Mouse (Mus musculus) megakaryocyte-erythroid progenitor cell, adult 5-6 weeks (primary cell): Measurements from ENCODE around the gene Cacna1a. TPM values are rescaled to one million over a fixed set of nuclear protein-coding genes. Genes with fewer than 3 reads are reported as not detected.

Experiments
- ATAC-seq: replicated peaks from 2 replicates; pipeline ENCODE4 v1.8.0; 2016; ENCODE audit warnings: mild to moderate bottlenecking, inconsistent platforms; ENCODE audit not compliant: severe bottlenecking, poor library complexity, low FRiP score, low TSS enrichment
- total RNA-seq, 2 experiments: library from RNA; stranded (forward) in 1 of 2; stranded (reverse) in 1 of 2; fragments of 200-1000, 215-1000 nt in 1 of 2; fragments of >200 nt in 1 of 2; fragmentation: Nextera tagmentation in 1 of 2; gene quantifications; 2 replicates each; pipeline ENCODE4 v1.2.3; 2014 to 2017

Gene Cacna1a
- total RNA-seq, 2 experiments from 2014 or later = 0.19 to 0.42 TPM

DNA sequence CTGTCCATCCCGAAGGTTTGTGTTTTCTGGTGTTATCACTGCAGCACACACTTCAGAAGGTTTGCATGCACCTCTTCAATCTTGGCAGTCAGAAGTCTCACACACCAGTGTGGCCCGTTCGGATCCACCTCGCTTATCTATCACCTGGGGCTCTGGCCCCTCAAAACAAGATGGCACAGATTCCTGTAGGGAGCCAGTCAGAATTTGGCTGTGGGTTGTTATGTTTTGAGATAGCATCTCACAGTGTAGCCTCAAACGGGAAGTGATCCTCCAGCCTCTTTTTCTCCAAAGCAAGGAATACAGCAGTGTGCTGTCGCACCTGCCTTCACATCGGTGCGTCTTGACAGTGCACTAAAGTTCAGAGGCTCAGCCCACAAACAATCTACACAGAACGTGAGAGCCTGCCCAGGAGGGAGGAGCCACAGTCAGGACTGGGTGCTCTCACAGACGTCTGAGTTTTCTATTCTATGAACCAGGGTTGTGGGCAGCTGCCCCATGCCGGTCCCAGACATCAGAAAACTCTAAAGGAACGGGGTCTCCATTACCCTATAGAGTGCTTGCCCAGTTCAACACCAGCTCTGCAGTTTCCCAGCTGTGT, 178.7 kb downstream of the Cacna1a start:
- ATAC-seq = peak; percentile 53

DNA sequence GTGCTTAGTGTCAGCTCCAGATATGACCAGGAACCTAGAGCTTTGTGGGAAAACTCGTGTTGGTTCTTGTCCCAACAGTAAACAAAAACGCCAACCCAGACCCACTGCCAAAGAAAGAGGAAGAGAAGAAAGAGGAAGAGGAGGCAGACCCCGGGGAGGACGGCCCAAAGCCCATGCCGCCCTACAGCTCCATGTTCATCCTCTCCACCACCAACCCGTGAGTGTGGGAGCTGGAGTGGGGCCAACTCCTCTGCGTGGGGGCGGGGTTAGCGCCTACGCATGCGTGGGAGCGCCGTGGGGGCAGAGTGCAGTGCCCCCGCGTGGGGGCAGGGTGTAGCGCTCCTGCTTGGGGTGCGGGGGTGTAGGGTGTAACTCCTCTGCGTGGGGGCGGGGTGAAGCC, 179.3 kb downstream of the Cacna1a start:
- ATAC-seq = peak; percentile 27; the same call in 1 of the 2 replicates

GRCm38 (mm10) chr8:84568737-84569136, 180.5 kb downstream of the Cacna1a start:
- no peak for ATAC-seq

GRCm38 (mm10) chr8:84569921-84570673, 181.9 kb downstream of the Cacna1a start:
- peak; percentile 54 for ATAC-seq

GRCm38 (mm10) chr8:84577432-84577831, 189.2 kb downstream of the Cacna1a start:
- 0 out of 2 replicates have a peak, but pooled peaks have one; percentile 3 for ATAC-seq

GRCm38 (mm10) chr8:84579595-84579994, 191.4 kb downstream of the Cacna1a start:
- ATAC-seq = 0 out of 2 replicates have a peak, but pooled peaks have one; percentile 45

GRCm38 (mm10) chr8:84585311-84585710, 197.1 kb downstream of the Cacna1a start:
- no peak for ATAC-seq

GRCm38 (mm10) chr8:84586221-84586620, 198.0 kb downstream of the Cacna1a start:
- ATAC-seq = no peak

GRCm38 (mm10) chr8:84588498-84588897, 200.3 kb downstream of the Cacna1a start:
- peak; percentile 88 for ATAC-seq

DNA sequence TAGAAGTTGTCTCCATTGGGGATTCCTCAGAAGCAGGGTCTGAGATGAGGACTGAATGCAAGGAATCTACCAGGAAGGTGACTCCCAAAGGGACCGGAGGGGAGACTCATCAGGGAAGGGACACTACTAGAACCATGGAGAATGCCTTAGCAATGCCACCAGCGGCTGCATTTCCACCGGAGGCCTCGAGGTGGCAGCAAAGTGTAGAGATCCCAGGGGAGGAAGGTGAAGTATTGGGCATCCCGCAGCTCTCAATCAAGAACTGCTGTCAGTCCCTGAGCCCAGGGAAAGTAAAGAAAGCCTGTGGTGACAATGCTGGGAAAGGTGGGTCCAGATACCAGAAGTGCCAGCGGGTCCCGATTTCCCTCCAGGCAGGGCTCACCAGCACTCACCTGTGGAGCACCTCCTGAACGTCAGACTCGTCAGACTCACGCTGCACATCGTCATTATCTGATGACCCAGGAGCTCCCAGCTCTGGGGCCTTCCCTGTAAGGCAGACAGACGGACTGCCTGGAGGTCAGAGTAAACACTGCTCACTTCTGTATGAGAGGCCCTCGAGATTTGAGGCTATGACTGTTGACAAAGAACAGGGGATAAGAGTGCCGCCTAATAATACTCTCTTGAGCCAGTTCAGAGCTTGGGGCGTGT, 203.9 kb downstream of the Cacna1a start:
- ATAC-seq = peak; percentile 34; the same call in 1 of the 2 replicates

GRCm38 (mm10) chr8:84593143-84593542, 204.9 kb downstream of the Cacna1a start:
- ATAC-seq = no peak

DNA sequence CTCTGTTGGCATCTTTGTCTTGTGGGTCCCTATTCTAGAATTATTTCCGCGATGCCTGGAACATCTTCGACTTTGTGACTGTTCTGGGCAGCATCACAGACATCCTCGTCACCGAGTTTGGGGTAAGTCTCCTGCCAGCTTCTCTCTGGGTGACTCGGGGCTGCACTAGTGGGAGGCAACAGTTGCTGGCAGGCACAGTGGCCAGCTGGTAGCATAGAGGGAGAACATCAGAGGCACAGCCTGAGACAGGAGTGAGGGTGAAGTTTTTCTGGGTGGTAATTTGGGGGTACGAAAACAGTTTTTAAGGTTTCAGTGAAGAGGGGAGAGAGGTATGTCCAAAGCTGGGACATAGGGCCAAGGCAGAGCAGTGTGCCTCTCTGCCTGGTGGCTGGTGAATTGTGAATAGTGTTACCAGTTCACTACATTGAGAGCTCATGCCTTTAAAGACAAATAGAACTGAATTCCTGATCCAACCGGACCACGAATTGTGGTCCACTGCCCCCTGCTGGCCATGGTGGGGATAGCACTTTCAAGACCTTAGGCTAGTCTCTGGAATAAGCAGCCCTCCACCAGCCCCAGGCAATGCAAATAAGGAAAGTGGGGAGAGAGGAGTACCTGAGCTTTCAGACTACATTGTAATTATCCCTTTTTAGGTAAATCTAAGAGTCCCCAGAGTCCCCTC, 206.0 kb downstream of the Cacna1a start:
- peak; percentile 41; the same call in 1 of the 2 replicates for ATAC-seq

DNA sequence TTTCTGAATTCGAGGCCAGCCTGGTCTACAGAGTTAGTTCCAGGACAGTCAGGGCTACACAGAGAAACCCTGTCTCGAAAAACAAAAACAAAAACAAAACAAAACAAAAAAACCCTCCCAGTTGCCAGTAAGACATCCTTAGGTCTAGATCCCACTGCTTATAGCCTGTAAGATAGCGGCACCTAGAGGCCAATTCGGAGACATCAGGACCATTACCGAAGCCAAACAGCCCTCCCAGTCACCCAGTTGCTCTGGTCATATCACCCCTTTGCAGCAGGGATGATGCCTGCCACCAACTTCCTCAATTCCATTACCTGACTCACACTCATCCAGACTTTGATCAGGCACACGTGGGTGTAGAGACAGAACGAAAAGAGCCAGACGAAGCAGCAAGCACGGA, 207.4 kb downstream of the Cacna1a start:
- ATAC-seq = peak; percentile 68

- ATAC-seq = no peak
Measured at GRCm38 (mm10) chr8:84599401-84599800, 211.2 kb downstream of the Cacna1a start.

- ATAC-seq = no peak
Measured at GRCm38 (mm10) chr8:84600311-84600907, 212.2 kb downstream of the Cacna1a start.

- peak; percentile 47 for ATAC-seq
Measured at GRCm38 (mm10) chr8:84601221-84601751, 213.0 kb downstream of the Cacna1a start.

GRCm38 (mm10) chr8:84614512-84615223, 226.4 kb downstream of the Cacna1a start:
- no peak for ATAC-seq

GRCm38 (mm10) chr8:84615666-84616485, 227.6 kb downstream of the Cacna1a start:
- no peak for ATAC-seq
